Mouse (Mus musculus): ENCODE measurements around the gene Gpc5. TPM values are rescaled to one million over a fixed set of nuclear protein-coding genes. Genes with fewer than 3 reads are reported as not detected.

Gpc5 gene
- total RNA-seq, 1 experiment: 0.40 TPM

GRCm38 (mm10) chr14:115467960-115468359, 375.9 kb downstream of the Gpc5 start:
- H3K9me3 ChIP-seq (ENCODE audit: control insufficient read depth, insufficient read depth, low read depth, low read length): no peaks in the 10 kb centered on the region
- H3K9ac ChIP-seq (ENCODE audit: insufficient read depth, low read depth, low read length, poor library complexity, severe bottlenecking): no peak overlapping the region
- no peak for DNase-seq (ENCODE audit: low read depth, low spot score)
- TF ChIP-seq CHD2 (IDR thresholded peaks at IDR 0.05; ENCODE audit: low read depth, low read length): no peak
- TF ChIP-seq ZNF384 (IDR thresholded peaks at IDR 0.05; ENCODE audit: low read depth, low read length): no peak
- TF ChIP-seq HCFC1 (IDR thresholded peaks at IDR 0.05; ENCODE audit: borderline replicate concordance, insufficient read depth, low read length): no peak
- no peak for TF ChIP-seq ZC3H11A (IDR thresholded peaks at IDR 0.05; ENCODE audit: borderline replicate concordance, low read depth, low read length)
- TF ChIP-seq MAFK (IDR thresholded peaks at IDR 0.05; ENCODE audit: insufficient read depth, low read depth, low read length): no peak
- no peak overlapping the region for H3K4me3 ChIP-seq (ENCODE audit: insufficient read depth in 1 of 2, low read depth in 1 of 2, low read length in 2 of 2, poor library complexity in 1 of 2, severe bottlenecking in 1 of 2)
- no peak overlapping the region for H3K27ac ChIP-seq (ENCODE audit: insufficient read depth, low read depth, low read length, poor library complexity, severe bottlenecking)
- H3K4me1 ChIP-seq (ENCODE audit: control insufficient read depth in 2 of 2, insufficient read depth in 2 of 2, low read length in 2 of 2, poor library complexity in 1 of 2): no peaks in the 10 kb centered on the region
- no peaks in the 10 kb centered on the region for H3K36me3 ChIP-seq (ENCODE audit: control insufficient read depth, insufficient read depth, low read length, poor library complexity, severe bottlenecking)
- in situ Hi-C loops (cut with MboI; ENCODE audit: low sequenced_read_pairs in 2 of 2, unreplicated experiment in 2 of 2): no loop called here

- DNase-seq (ENCODE audit: low read depth, low spot score): peak; percentile 76
- H3K27ac ChIP-seq (ENCODE audit: insufficient read depth, low read depth, low read length, poor library complexity, severe bottlenecking): no peak overlapping the region
- H3K4me3 ChIP-seq (ENCODE audit: insufficient read depth in 1 of 2, low read depth in 1 of 2, low read length in 2 of 2, poor library complexity in 1 of 2, severe bottlenecking in 1 of 2): no peak overlapping the region
- TF ChIP-seq ZC3H11A (IDR thresholded peaks at IDR 0.05; ENCODE audit: borderline replicate concordance, low read depth, low read length) (peak; percentile 52; the same call in 1 of the 2 replicates), MAFK (IDR thresholded peaks at IDR 0.05; ENCODE audit: insufficient read depth, low read depth, low read length) (no peak)
- H3K4me1 ChIP-seq (ENCODE audit: control insufficient read depth in 2 of 2, insufficient read depth in 2 of 2, low read length in 2 of 2, poor library complexity in 1 of 2): no peaks in the 10 kb centered on the region
- no peaks in the 10 kb centered on the region for H3K36me3 ChIP-seq (ENCODE audit: control insufficient read depth, insufficient read depth, low read length, poor library complexity, severe bottlenecking)
- no peaks in the 10 kb centered on the region for H3K9me3 ChIP-seq (ENCODE audit: control insufficient read depth, insufficient read depth, low read depth, low read length)
- no peak overlapping the region for H3K9ac ChIP-seq (ENCODE audit: insufficient read depth, low read depth, low read length, poor library complexity, severe bottlenecking)
- in situ Hi-C loops (cut with MboI; ENCODE audit: low sequenced_read_pairs in 2 of 2, unreplicated experiment in 2 of 2): no loop called here
Measured at GRCm38 (mm10) chr14:115475234-115475633, 383.2 kb downstream of the Gpc5 start.

GRCm38 (mm10) chr14:115477360-115477759, 385.3 kb downstream of the Gpc5 start:
- Histone ChIP-seq H3K4me3 (ENCODE audit: insufficient read depth in 1 of 2, low read depth in 1 of 2, low read length in 2 of 2, poor library complexity in 1 of 2, severe bottlenecking in 1 of 2) (no peak overlapping the region), H3K27ac (ENCODE audit: insufficient read depth, low read depth, low read length, poor library complexity, severe bottlenecking) (no peak overlapping the region), H3K9me3 (ENCODE audit: control insufficient read depth, insufficient read depth, low read depth, low read length) (no peaks in the 10 kb centered on the region), H3K9ac (ENCODE audit: insufficient read depth, low read depth, low read length, poor library complexity, severe bottlenecking) (no peak overlapping the region), H3K36me3 (ENCODE audit: control insufficient read depth, insufficient read depth, low read length, poor library complexity, severe bottlenecking) (no peaks in the 10 kb centered on the region), H3K4me1 (ENCODE audit: control insufficient read depth in 2 of 2, insufficient read depth in 2 of 2, low read length in 2 of 2, poor library complexity in 1 of 2) (no peaks in the 10 kb centered on the region)
- no peak for TF ChIP-seq HCFC1 (IDR thresholded peaks at IDR 0.05; ENCODE audit: borderline replicate concordance, insufficient read depth, low read length)
- TF ChIP-seq CHD2 (IDR thresholded peaks at IDR 0.05; ENCODE audit: low read depth, low read length): no peak
- TF ChIP-seq ZC3H11A (IDR thresholded peaks at IDR 0.05; ENCODE audit: borderline replicate concordance, low read depth, low read length): no peak
- no peak for TF ChIP-seq MAFK (IDR thresholded peaks at IDR 0.05; ENCODE audit: insufficient read depth, low read depth, low read length)
- TF ChIP-seq ZNF384 (IDR thresholded peaks at IDR 0.05; ENCODE audit: low read depth, low read length): no peak
- in situ Hi-C loops (cut with MboI; ENCODE audit: low sequenced_read_pairs in 2 of 2, unreplicated experiment in 2 of 2): no loop called here
- DNase-seq (ENCODE audit: low read depth, low spot score): no peak

GRCm38 (mm10) chr14:115485090-115485489, 393.1 kb downstream of the Gpc5 start:
- Histone ChIP-seq H3K9me3 (ENCODE audit: control insufficient read depth, insufficient read depth, low read depth, low read length) (no peaks in the 10 kb centered on the region), H3K9ac (ENCODE audit: insufficient read depth, low read depth, low read length, poor library complexity, severe bottlenecking) (no peak overlapping the region), H3K4me1 (ENCODE audit: control insufficient read depth in 2 of 2, insufficient read depth in 2 of 2, low read length in 2 of 2, poor library complexity in 1 of 2) (no peaks in the 10 kb centered on the region), H3K4me3 (ENCODE audit: insufficient read depth in 1 of 2, low read depth in 1 of 2, low read length in 2 of 2, poor library complexity in 1 of 2, severe bottlenecking in 1 of 2) (no peak overlapping the region), H3K36me3 (ENCODE audit: control insufficient read depth, insufficient read depth, low read length, poor library complexity, severe bottlenecking) (no peaks in the 10 kb centered on the region), H3K27ac (ENCODE audit: insufficient read depth, low read depth, low read length, poor library complexity, severe bottlenecking) (no peak overlapping the region)
- in situ Hi-C loops (cut with MboI; ENCODE audit: low sequenced_read_pairs in 2 of 2, unreplicated experiment in 2 of 2): no loop called here
- DNase-seq (ENCODE audit: low read depth, low spot score): no peak
- TF ChIP-seq ZC3H11A (IDR thresholded peaks at IDR 0.05; ENCODE audit: borderline replicate concordance, low read depth, low read length): no peak
- no peak for TF ChIP-seq ZNF384 (IDR thresholded peaks at IDR 0.05; ENCODE audit: low read depth, low read length)
- TF ChIP-seq MAFK (IDR thresholded peaks at IDR 0.05; ENCODE audit: insufficient read depth, low read depth, low read length): no peak

- no peaks in the 10 kb centered on the region for H3K36me3 ChIP-seq (ENCODE audit: control insufficient read depth, insufficient read depth, low read length, poor library complexity, severe bottlenecking)
- in situ Hi-C loops (cut with MboI; ENCODE audit: low sequenced_read_pairs in 2 of 2, unreplicated experiment in 2 of 2): no loop called here
- H3K4me1 ChIP-seq (ENCODE audit: control insufficient read depth in 2 of 2, insufficient read depth in 2 of 2, low read length in 2 of 2, poor library complexity in 1 of 2): no peaks in the 10 kb centered on the region
- no peak overlapping the region for H3K4me3 ChIP-seq (ENCODE audit: insufficient read depth in 1 of 2, low read depth in 1 of 2, low read length in 2 of 2, poor library complexity in 1 of 2, severe bottlenecking in 1 of 2)
- no peak for TF ChIP-seq ZNF384 (IDR thresholded peaks at IDR 0.05; ENCODE audit: low read depth, low read length)
- TF ChIP-seq CHD2 (IDR thresholded peaks at IDR 0.05; ENCODE audit: low read depth, low read length): no peak
- no peak for TF ChIP-seq HCFC1 (IDR thresholded peaks at IDR 0.05; ENCODE audit: borderline replicate concordance, insufficient read depth, low read length)
- no peak for TF ChIP-seq MAFK (IDR thresholded peaks at IDR 0.05; ENCODE audit: insufficient read depth, low read depth, low read length)
- TF ChIP-seq ZC3H11A (IDR thresholded peaks at IDR 0.05; ENCODE audit: borderline replicate concordance, low read depth, low read length): no peak
- H3K27ac ChIP-seq (ENCODE audit: insufficient read depth, low read depth, low read length, poor library complexity, severe bottlenecking): no peak overlapping the region
- H3K9me3 ChIP-seq (ENCODE audit: control insufficient read depth, insufficient read depth, low read depth, low read length): no peaks in the 10 kb centered on the region
- no peak overlapping the region for H3K9ac ChIP-seq (ENCODE audit: insufficient read depth, low read depth, low read length, poor library complexity, severe bottlenecking)
- no peak for DNase-seq (ENCODE audit: low read depth, low spot score)
Measured at GRCm38 (mm10) chr14:115500794-115501193, 408.8 kb downstream of the Gpc5 start.
